8 mouse cellular contexts compared by ENCODE assay signal in genomic region chr4:149305761-149306711, GRCm38 (mm10). TPM values are rescaled to one million over a fixed set of nuclear protein-coding genes. Genes with fewer than 3 reads are reported as not detected.
A peak's percentile ranks its signal among the peaks of the same experiment; 100 is the strongest.
DNase-seq lines count a peak whose midpoint lies in the region; ATAC-seq and TF ChIP-seq lines count a peak whose summit lies in the region.

No protein-coding gene starts in this region.

- H3K4me3 ChIP-seq in cerebellum, adult 2 months (replicated peaks; ENCODE audit: insufficient read depth, low read depth, low read length): peak overlapping the region; percentile 81
- peak overlapping the region; percentile 96 for H3K4me3 ChIP-seq in lung, postnatal 0 days (ENCODE audit: low read depth, low read length)
- peak overlapping the region; percentile 91 for H3K4me3 ChIP-seq in limb, embryonic 10.5 days
- H3K4me3 ChIP-seq in small intestine, adult 2 months (ENCODE audit: low read depth, low read length): peak overlapping the region; percentile 97

- no peak for TF ChIP-seq POLR2A in cerebellum, adult 2 months (IDR thresholded peaks at IDR 0.05; ENCODE audit: borderline replicate concordance, insufficient read depth, low read length)
- TF ChIP-seq POLR2A in small intestine, adult 2 months (IDR thresholded peaks at IDR 0.05; ENCODE audit: low read depth, low read length): no peak

- no peaks in the 10 kb centered on the region for H3K36me3 ChIP-seq in lung, postnatal 0 days (ENCODE audit: insufficient read depth, low read length)
- H3K36me3 ChIP-seq in limb, embryonic 10.5 days: no peaks in the 10 kb centered on the region
- no peaks in the 10 kb centered on the region for H3K36me3 ChIP-seq in small intestine, adult 2 months (ENCODE audit: control insufficient read depth, insufficient read depth, low read length)

- H3K4me2 ChIP-seq in lung, postnatal 0 days (replicated peaks; ENCODE audit: low read depth, low read length): peak overlapping the region; percentile 85

- ATAC-seq in lung, postnatal 0 days: no peak

- H3K27ac ChIP-seq in cerebellum, adult 2 months (ENCODE audit: insufficient read depth, low read length): peak overlapping the region; percentile 92
- peak overlapping the region; percentile 96; the same call in 1 of the 2 replicates for H3K27ac ChIP-seq in lung, postnatal 0 days (ENCODE audit: low read length)
- peak overlapping the region; percentile 94 for H3K27ac ChIP-seq in limb, embryonic 10.5 days
- H3K27ac ChIP-seq in small intestine, adult 2 months (ENCODE audit: insufficient read depth, low read depth, low read length): peak overlapping the region; percentile 48; the same call in 1 of the 2 replicates

- TF ChIP-seq EP300 in lung, postnatal 0 days (IDR thresholded peaks at IDR 0.05): no peak

- DNase-seq in cerebellum, adult 2 months: no peak
- no peak for DNase-seq in cerebellum, postnatal 4 days (ENCODE audit: low spot score in 2 of 2)
- no peak for DNase-seq in lung, postnatal 0 days (ENCODE audit: low spot score)
- no peak for DNase-seq in lung, postnatal 25 days (ENCODE audit: low spot score)
- DNase-seq in limb, embryonic 10.5 days (ENCODE audit: low spot score): no peak
- no peak for DNase-seq in frontal cortex, postnatal 25 days (ENCODE audit: low spot score in 2 of 2)
- DNase-seq in Muller cell, postnatal 12 days (ENCODE audit: inconsistent ontology term): no peak

- WGBS in cerebellum, adult 2 months: 4% methylated on average over 14 of the region's 14 CpGs
- WGBS in lung, postnatal 0 days: 38% methylated on average over 14 of the region's 14 CpGs
- WGBS in limb, embryonic 10.5 days: 50% methylated on average over 14 of the region's 14 CpGs
- WGBS in small intestine, adult 2 months: 40% methylated on average over 14 of the region's 14 CpGs

- H3K27me3 ChIP-seq in cerebellum, adult 2 months (ENCODE audit: control insufficient read depth, insufficient read depth, low read length): no peaks in the 10 kb centered on the region
- H3K27me3 ChIP-seq in lung, postnatal 0 days (replicated peaks; ENCODE audit: insufficient read depth, low read length): no peaks in the 10 kb centered on the region
- no peaks in the 10 kb centered on the region for H3K27me3 ChIP-seq in limb, embryonic 10.5 days (ENCODE audit: low read depth, poor library complexity, severe bottlenecking)
- H3K27me3 ChIP-seq in small intestine, adult 2 months (ENCODE audit: control insufficient read depth, insufficient read depth, low read length): no peaks in the 10 kb centered on the region

- peaks cover 19% of the 10 kb centered on the region for H3K4me1 ChIP-seq in cerebellum, adult 2 months (ENCODE audit: control insufficient read depth, insufficient read depth, low read length)
- H3K4me1 ChIP-seq in lung, postnatal 0 days (ENCODE audit: insufficient read depth, low read depth, low read length): peaks cover 23% of the 10 kb centered on the region; the same call in 1 of the 2 replicates
- peaks cover 22% of the 10 kb centered on the region for H3K4me1 ChIP-seq in limb, embryonic 10.5 days
- peaks cover 3% of the 10 kb centered on the region; the same call in 1 of the 2 replicates for H3K4me1 ChIP-seq in small intestine, adult 2 months (ENCODE audit: control insufficient read depth, insufficient read depth, insufficient read length, low read length)

- no peaks in the 10 kb centered on the region for H3K9me3 ChIP-seq in lung, postnatal 0 days (ENCODE audit: low read length)
- H3K9me3 ChIP-seq in limb, embryonic 10.5 days (replicated peaks): no peaks in the 10 kb centered on the region

- peak overlapping the region; percentile 89 for H3K9ac ChIP-seq in lung, postnatal 0 days (replicated peaks; ENCODE audit: low read depth)

- no peak for TF ChIP-seq CTCF in cerebellum, adult 2 months (IDR thresholded peaks at IDR 0.05; ENCODE audit: borderline replicate concordance, insufficient read depth, low read depth, low read length)
- TF ChIP-seq CTCF in lung, postnatal 0 days (IDR thresholded peaks at IDR 0.05): no peak
- no peak for TF ChIP-seq CTCF in small intestine, adult 2 months (IDR thresholded peaks at IDR 0.05; ENCODE audit: extremely low read depth, insufficient read length, insufficient replicate concordance, low read depth, low read length)

RNA-seq across cellular contexts. Expression of gene Kif1b, which starts 1.5 kb away (rescaled TPM):
- polyA plus RNA-seq in cerebellum, adult 2 months (2012; rRNA removed): 254 and 264 TPM in 2 replicates
- polyA plus RNA-seq in lung, postnatal 0 days (2015; fragmentation: Nextera tagmentation; extraction: Ambion mirVana): 35.6 and 36.7 TPM in 2 replicates
- polyA plus RNA-seq in limb, embryonic 10.5 days (2016; fragmentation: Nextera tagmentation; extraction: Ambion mirVana): 31.4 and 38.2 TPM in 2 replicates
- polyA plus RNA-seq in small intestine, adult 2 months (2012; rRNA removed): 9.4 and 19.4 TPM in 2 replicates
